In the genomic region with DNA sequence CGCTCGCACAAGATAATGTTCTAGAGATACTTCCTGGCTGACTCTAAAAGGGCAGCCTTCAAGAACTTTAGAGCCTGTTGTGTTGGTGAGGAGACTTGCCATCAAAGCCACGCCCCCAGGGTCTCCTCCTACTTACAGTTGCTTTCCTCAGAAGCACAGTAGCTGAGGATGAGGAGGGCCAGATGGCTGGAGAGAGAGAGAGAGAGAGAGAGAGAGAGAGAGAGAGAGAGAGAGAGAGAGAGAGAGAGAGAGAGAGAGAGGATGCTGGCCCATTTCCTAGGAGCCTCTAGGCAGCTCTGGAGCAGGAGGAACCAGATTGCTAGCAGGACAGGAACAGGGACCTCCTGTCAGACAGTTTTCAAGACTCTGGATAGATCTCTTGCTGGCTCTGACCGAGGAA, we compare ENCODE assay signal across 7 mouse cellular contexts. TPM values are rescaled to one million over a fixed set of nuclear protein-coding genes. Genes with fewer than 3 reads are reported as not detected.
DNase-seq lines count a peak whose midpoint lies in the region; ATAC-seq and TF ChIP-seq lines count a peak whose summit lies in the region.

No protein-coding gene starts in this region.

- H3K36me3 ChIP-seq in lung, embryonic 15.5 days = no peaks in the 10 kb centered on the region
- H3K36me3 ChIP-seq in forebrain, embryonic 14.5 days (ENCODE audit: control insufficient read depth, insufficient read depth, low read length) = peaks cover 8% of the 10 kb centered on the region; the same call in 1 of the 2 replicates
- H3K36me3 ChIP-seq in intestine, embryonic 14.5 days (ENCODE audit: control insufficient read depth, insufficient read depth, low read length) = no peaks in the 10 kb centered on the region

- peaks cover 81% of the 10 kb centered on the region for H3K4me1 ChIP-seq in lung, embryonic 15.5 days
- peaks cover 79% of the 10 kb centered on the region for H3K4me1 ChIP-seq in forebrain, embryonic 14.5 days (ENCODE audit: control insufficient read depth, insufficient read depth, low read length)
- H3K4me1 ChIP-seq in intestine, embryonic 14.5 days (replicated peaks; ENCODE audit: control insufficient read depth, insufficient read depth, low read length) = peaks cover 75% of the 10 kb centered on the region
- peaks cover 80% of the 10 kb centered on the region for H3K4me1 ChIP-seq in olfactory bulb, adult 2 months (ENCODE audit: control insufficient read depth, insufficient read depth, low read length)

- 25% methylated on average over 4 of the region's 4 CpGs for WGBS in lung, embryonic 15.5 days
- WGBS in forebrain, embryonic 14.5 days = 74% methylated on average over 4 of the region's 4 CpGs
- WGBS in intestine, embryonic 14.5 days = 47% methylated on average over 4 of the region's 4 CpGs
- WGBS in olfactory bulb, adult 2 months = 61% methylated on average over 4 of the region's 4 CpGs

- no peak for DNase-seq in lung, postnatal 25 days (ENCODE audit: low spot score)
- peak; percentile 54 for DNase-seq in forebrain, embryonic 14.5 days (ENCODE audit: low spot score)
- no peak for DNase-seq in intestine, embryonic 14.5 days (ENCODE audit: low spot score)
- no peak for DNase-seq in ovary, adult 18-20 months (ENCODE audit: low spot score)

- ATAC-seq in lung, embryonic 15.5 days (ENCODE audit: borderline replicate concordance, extremely low read depth, low FRiP score, low TSS enrichment) = no peak
- ATAC-seq in forebrain, embryonic 14.5 days = no peak
- no peak for ATAC-seq in intestine, embryonic 14.5 days (replicated peaks; ENCODE audit: low FRiP score, low TSS enrichment, low read depth)
- ATAC-seq in activated CD4-positive, CD25-positive, alpha-beta regulatory T cell, adult 4 months = no peak

- peak overlapping the region; percentile 83 for H3K27ac ChIP-seq in lung, embryonic 15.5 days
- peak overlapping the region; percentile 86 for H3K27ac ChIP-seq in forebrain, embryonic 14.5 days (ENCODE audit: low read depth, low read length)
- H3K27ac ChIP-seq in intestine, embryonic 14.5 days (ENCODE audit: low read depth) = peak overlapping the region; percentile 11; the same call in 1 of the 2 replicates
- peak overlapping the region; percentile 54; the same call in 1 of the 2 replicates for H3K27ac ChIP-seq in olfactory bulb, adult 2 months (ENCODE audit: insufficient read depth, low read depth, low read length)

- H3K27me3 ChIP-seq in lung, embryonic 15.5 days = no peaks in the 10 kb centered on the region
- H3K27me3 ChIP-seq in forebrain, embryonic 14.5 days (replicated peaks; ENCODE audit: control insufficient read depth, insufficient read depth, low read length) = no peaks in the 10 kb centered on the region
- no peaks in the 10 kb centered on the region for H3K27me3 ChIP-seq in intestine, embryonic 14.5 days (replicated peaks; ENCODE audit: control insufficient read depth, insufficient read depth, low read length)

- peak overlapping the region; percentile 5; the same call in 1 of the 2 replicates for H3K4me3 ChIP-seq in lung, embryonic 15.5 days
- H3K4me3 ChIP-seq in forebrain, embryonic 14.5 days (ENCODE audit: low read depth, low read length) = no peak overlapping the region
- no peak overlapping the region for H3K4me3 ChIP-seq in intestine, embryonic 14.5 days (ENCODE audit: low read depth, low read length)
- H3K4me3 ChIP-seq in olfactory bulb, adult 2 months (ENCODE audit: insufficient read depth, low read depth, low read length) = peak overlapping the region; percentile 17; the same call in 1 of the 2 replicates

- H3K9me3 ChIP-seq in lung, embryonic 15.5 days = no peaks in the 10 kb centered on the region
- no peaks in the 10 kb centered on the region for H3K9me3 ChIP-seq in forebrain, embryonic 14.5 days (replicated peaks; ENCODE audit: control insufficient read depth, low read length)
- H3K9me3 ChIP-seq in intestine, embryonic 14.5 days (ENCODE audit: control insufficient read depth, low read length) = no peaks in the 10 kb centered on the region

- peak overlapping the region; percentile 90 for H3K4me2 ChIP-seq in lung, embryonic 15.5 days
- H3K4me2 ChIP-seq in forebrain, embryonic 14.5 days (ENCODE audit: low read length) = no peak overlapping the region
- peak overlapping the region; percentile 70; the same call in 1 of the 2 replicates for H3K4me2 ChIP-seq in intestine, embryonic 14.5 days (ENCODE audit: low read length)

- no peak overlapping the region for H3K9ac ChIP-seq in lung, embryonic 15.5 days
- H3K9ac ChIP-seq in forebrain, embryonic 14.5 days (ENCODE audit: low read length) = no peak overlapping the region
- no peak overlapping the region for H3K9ac ChIP-seq in intestine, embryonic 14.5 days (ENCODE audit: low read length)

- no peak for TF ChIP-seq CTCF in olfactory bulb, adult 2 months (IDR thresholded peaks at IDR 0.05; ENCODE audit: insufficient read depth, low read depth, low read length)

- no peak for TF ChIP-seq POLR2A in olfactory bulb, adult 2 months (IDR thresholded peaks at IDR 0.05; ENCODE audit: insufficient read depth, low read depth, low read length)

RNA-seq across cellular contexts. Expression of gene Ralgds, which starts 23.2 kb away (rescaled TPM):
- polyA plus RNA-seq in lung, embryonic 15.5 days (2015; fragmentation: Nextera tagmentation; extraction: Ambion mirVana) = 30.9 and 31.7 TPM in 2 replicates
- 63.3 and 82.1 TPM in 2 replicates for polyA plus RNA-seq in forebrain, embryonic 14.5 days (2014; fragmentation: Nextera tagmentation; extraction: Ambion mirVana)
- polyA plus RNA-seq in intestine, embryonic 14.5 days (2014; fragmentation: Nextera tagmentation; extraction: Ambion mirVana) = 38.7 and 40.6 TPM in 2 replicates
- polyA plus RNA-seq in olfactory bulb, adult 2 months (2012; ENCODE audit: insufficient read depth, insufficient read length, low replicate concordance, missing spikeins) = not detected in 2 replicates
- polyA plus RNA-seq in activated CD4-positive, CD25-positive, alpha-beta regulatory T cell, adult 4 months (2017; shearing (Covaris generic)) = 1 to 10 TPM; 7.4 to 8.3 TPM

RNA-seq across cellular contexts. Expression of gene Cel, which starts 27.0 kb away (rescaled TPM):
- polyA plus RNA-seq in lung, embryonic 15.5 days (2015; fragmentation: Nextera tagmentation; extraction: Ambion mirVana) = 1.9 TPM in 1 of 2 replicates, not detected in the other
- not detected in 2 replicates for polyA plus RNA-seq in forebrain, embryonic 14.5 days (2014; fragmentation: Nextera tagmentation; extraction: Ambion mirVana)
- 67.3 TPM in 1 of 2 replicates, not detected in the other for polyA plus RNA-seq in intestine, embryonic 14.5 days (2014; fragmentation: Nextera tagmentation; extraction: Ambion mirVana)
- not detected in 2 replicates for polyA plus RNA-seq in olfactory bulb, adult 2 months (2012; ENCODE audit: insufficient read depth, insufficient read length, low replicate concordance, missing spikeins)
- not detected for polyA plus RNA-seq in activated CD4-positive, CD25-positive, alpha-beta regulatory T cell, adult 4 months (2017; shearing (Covaris generic))

RNA-seq across cellular contexts. Expression of gene Gm10134, which starts 30.3 kb away (rescaled TPM):
- 2.2 and 3.5 TPM in 2 replicates for polyA plus RNA-seq in lung, embryonic 15.5 days (2015; fragmentation: Nextera tagmentation; extraction: Ambion mirVana)
- polyA plus RNA-seq in forebrain, embryonic 14.5 days (2014; fragmentation: Nextera tagmentation; extraction: Ambion mirVana) = 0.94 TPM in 1 of 2 replicates, not detected in the other
- polyA plus RNA-seq in intestine, embryonic 14.5 days (2014; fragmentation: Nextera tagmentation; extraction: Ambion mirVana) = 6.4 and 15.5 TPM in 2 replicates
- not detected in 2 replicates for polyA plus RNA-seq in olfactory bulb, adult 2 months (2012; ENCODE audit: insufficient read depth, insufficient read length, low replicate concordance, missing spikeins)
- polyA plus RNA-seq in activated CD4-positive, CD25-positive, alpha-beta regulatory T cell, adult 4 months (2017; shearing (Covaris generic)) = not detected

RNA-seq across cellular contexts. Expression of gene Gbgt1, which starts 39.5 kb away (rescaled TPM):
- polyA plus RNA-seq in lung, embryonic 15.5 days (2015; fragmentation: Nextera tagmentation; extraction: Ambion mirVana) = 0.98 and 1.8 TPM in 2 replicates
- polyA plus RNA-seq in forebrain, embryonic 14.5 days (2014; fragmentation: Nextera tagmentation; extraction: Ambion mirVana) = 0.22 and 0.33 TPM in 2 replicates
- 4.7 and 5.2 TPM in 2 replicates for polyA plus RNA-seq in intestine, embryonic 14.5 days (2014; fragmentation: Nextera tagmentation; extraction: Ambion mirVana)
- polyA plus RNA-seq in olfactory bulb, adult 2 months (2012; ENCODE audit: insufficient read depth, insufficient read length, low replicate concordance, missing spikeins) = not detected in 2 replicates
- polyA plus RNA-seq in activated CD4-positive, CD25-positive, alpha-beta regulatory T cell, adult 4 months (2017; shearing (Covaris generic)) = not detected

RNA-seq across cellular contexts. Expression of gene Gtf3c5, which starts 47.4 kb away (rescaled TPM):
- polyA plus RNA-seq in lung, embryonic 15.5 days (2015; fragmentation: Nextera tagmentation; extraction: Ambion mirVana) = 45.3 and 46.7 TPM in 2 replicates
- polyA plus RNA-seq in forebrain, embryonic 14.5 days (2014; fragmentation: Nextera tagmentation; extraction: Ambion mirVana) = 20.5 and 28.6 TPM in 2 replicates
- 30.4 and 30.5 TPM in 2 replicates for polyA plus RNA-seq in intestine, embryonic 14.5 days (2014; fragmentation: Nextera tagmentation; extraction: Ambion mirVana)
- not detected in 2 replicates for polyA plus RNA-seq in olfactory bulb, adult 2 months (2012; ENCODE audit: insufficient read depth, insufficient read length, low replicate concordance, missing spikeins)
- 10 to 100 TPM; 12.5 to 20.3 TPM for polyA plus RNA-seq in activated CD4-positive, CD25-positive, alpha-beta regulatory T cell, adult 4 months (2017; shearing (Covaris generic))

Comparison
In these comparisons a context has a peak if more than half of its experiments do, and no peak if none do; other contexts are left out.
1. H3K27ac ChIP-seq: peak in every context shown above with its lines; median percentile 86 in forebrain, embryonic 14.5 days; 83 in lung, embryonic 15.5 days; 54 in olfactory bulb, adult 2 months; 11 in intestine, embryonic 14.5 days.
2. H3K4me3 ChIP-seq: peak in lung, embryonic 15.5 days (single experiment) and olfactory bulb, adult 2 months (single experiment); none in forebrain, embryonic 14.5 days (single experiment) and intestine, embryonic 14.5 days (single experiment).